Mouse (Mus musculus) spleen, postnatal 14 days (tissue): Measurements from ENCODE around the gene Cpa2.
A peak's percentile ranks its signal among the peaks of the same experiment; 100 is the strongest.

Experiments
- DNase-seq, 2 experiments: peaks; one replicate each; pipeline ENCODE4 v3.0.0; 2021 to 2022; ENCODE audit warnings: low spot score in 2 of 2

The Cpa2 gene

GRCm38 (mm10) chr6:30541009-30541799 is at the start of gene Cpa2:
Gene Cpa2 (plus strand): TSS chr6:30541582.
- no peak for DNase-seq

- no peak for DNase-seq
These were observed 42.3 kb upstream of the Cpa2 start for GRCm38 (mm10) chr6:30499049-30499448.

GRCm38 (mm10) chr6:30508824-30509223 is 32.6 kb upstream of the Cpa2 start:
- DNase-seq: no peak

- DNase-seq: peak; percentile 98 to 99
These were observed 31.8 kb upstream of the Cpa2 start, which contains the start of the genes Tmem209 and Ssmem1 for GRCm38 (mm10) chr6:30509265-30510239. Gene Tmem209 (minus strand): TSS chr6:30509783. Gene Ssmem1 (plus strand): TSS chr6:30509849.

- peak in 1 of 2 experiments; percentile 3 for DNase-seq
These were observed 31.1 kb upstream of the Cpa2 start for GRCm38 (mm10) chr6:30510291-30510690.

- DNase-seq: no peak
These were observed 27.1 kb upstream of the Cpa2 start for GRCm38 (mm10) chr6:30514242-30514641.

GRCm38 (mm10) chr6:30520400-30520799 is 21.0 kb upstream of the Cpa2 start:
- no peak for DNase-seq

- no peak for DNase-seq
These were observed 15.7 kb upstream of the Cpa2 start for GRCm38 (mm10) chr6:30525456-30526332.

- DNase-seq: no peak
These were observed 14.5 kb upstream of the Cpa2 start for GRCm38 (mm10) chr6:30526586-30527515.

GRCm38 (mm10) chr6:30528800-30529199 is 12.6 kb upstream of the Cpa2 start:
- DNase-seq: no peak

GRCm38 (mm10) chr6:30535340-30535739 is 6.0 kb upstream of the Cpa2 start:
- DNase-seq: no peak

- DNase-seq: no peak
These were observed 3.1 kb upstream of the Cpa2 start for GRCm38 (mm10) chr6:30538240-30538639.

- no peak for DNase-seq
These were observed 2.6 kb upstream of the Cpa2 start for GRCm38 (mm10) chr6:30538800-30539199.

- no peak for DNase-seq
These were observed 895 bp downstream of the Cpa2 start for GRCm38 (mm10) chr6:30542277-30542676.

GRCm38 (mm10) chr6:30543077-30543476 is 1.7 kb downstream of the Cpa2 start:
- DNase-seq: no peak

- no peak for DNase-seq
These were observed 2.5 kb downstream of the Cpa2 start for GRCm38 (mm10) chr6:30543851-30544250.

GRCm38 (mm10) chr6:30545689-30546088 is 4.3 kb downstream of the Cpa2 start:
- no peak for DNase-seq

- no peak for DNase-seq
These were observed 5.3 kb downstream of the Cpa2 start for GRCm38 (mm10) chr6:30546571-30547273.

- DNase-seq: no peak
These were observed 5.9 kb downstream of the Cpa2 start for GRCm38 (mm10) chr6:30547274-30547645.
